Mouse (Mus musculus): ENCODE data around the gene Atp1a1.

Gene Atp1a1

DNA sequence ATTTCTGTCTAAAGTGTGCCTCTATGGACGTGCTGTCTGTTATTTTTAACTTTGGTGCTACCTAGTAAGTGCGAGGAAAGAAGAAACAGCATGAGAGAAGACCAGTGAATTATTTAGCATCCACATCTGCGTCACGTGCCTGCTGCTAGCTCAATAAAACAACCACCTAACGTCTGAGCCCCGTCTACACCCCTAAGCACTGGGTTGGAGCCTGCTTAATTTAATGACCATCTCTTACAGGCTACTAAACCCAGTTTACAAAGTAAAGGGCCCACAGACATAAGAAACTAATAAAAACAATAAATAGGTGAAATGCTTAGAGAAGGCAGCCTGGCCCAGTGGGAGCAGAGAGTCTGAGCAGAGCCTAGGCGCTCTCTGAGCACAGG lies 11.2 kb downstream of the Atp1a1 start:
- no peak for DNase-seq (ENCODE audit: low read depth, low spot score)

DNA sequence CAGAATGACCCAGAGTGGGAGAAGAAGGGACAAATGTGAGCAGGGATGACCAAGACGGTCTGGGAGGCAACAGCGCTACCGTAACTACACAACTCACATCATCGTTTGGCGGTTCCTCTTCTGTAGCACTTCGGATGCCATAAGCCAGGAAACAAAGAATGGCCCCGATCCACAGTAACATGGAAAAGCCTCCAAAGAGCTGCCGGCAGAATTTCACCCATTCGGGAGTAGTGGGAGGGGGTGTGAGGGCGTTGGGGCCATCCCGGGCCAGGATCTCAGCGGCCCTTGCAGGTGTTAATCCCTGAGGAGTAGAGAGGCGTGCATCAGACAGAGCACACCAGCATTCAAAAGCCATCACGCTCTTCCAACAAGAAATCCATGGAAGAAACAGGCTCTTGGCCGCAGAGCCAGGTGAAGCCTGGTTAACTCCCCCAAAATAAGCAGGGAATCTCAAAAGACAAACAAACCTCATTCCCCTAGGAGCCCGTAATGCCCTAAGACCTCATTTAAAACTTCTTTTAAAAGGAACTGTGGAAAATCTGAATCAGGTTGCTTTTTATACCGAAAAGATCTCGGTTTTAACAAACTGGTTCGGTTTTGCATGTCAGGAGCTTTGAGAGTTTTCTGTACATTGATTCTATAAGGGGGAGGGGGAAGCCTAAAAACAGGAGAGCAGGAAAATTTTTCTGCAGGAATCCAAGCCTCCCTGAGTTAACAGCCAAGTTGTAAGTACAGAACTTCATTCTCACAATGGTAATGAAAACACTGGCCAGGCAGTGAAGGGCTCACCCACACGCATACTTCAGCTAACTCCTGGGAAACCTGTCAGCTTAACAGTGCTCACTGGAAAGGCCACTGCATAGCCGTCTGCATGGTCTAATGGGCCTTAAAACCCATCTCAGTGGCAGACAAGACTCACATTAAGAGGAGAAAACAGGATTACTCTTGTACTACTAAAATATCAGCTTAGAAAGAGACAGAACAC lies 11.9 kb downstream of the Atp1a1 start:
- no peak for DNase-seq (ENCODE audit: low read depth, low spot score)

DNA sequence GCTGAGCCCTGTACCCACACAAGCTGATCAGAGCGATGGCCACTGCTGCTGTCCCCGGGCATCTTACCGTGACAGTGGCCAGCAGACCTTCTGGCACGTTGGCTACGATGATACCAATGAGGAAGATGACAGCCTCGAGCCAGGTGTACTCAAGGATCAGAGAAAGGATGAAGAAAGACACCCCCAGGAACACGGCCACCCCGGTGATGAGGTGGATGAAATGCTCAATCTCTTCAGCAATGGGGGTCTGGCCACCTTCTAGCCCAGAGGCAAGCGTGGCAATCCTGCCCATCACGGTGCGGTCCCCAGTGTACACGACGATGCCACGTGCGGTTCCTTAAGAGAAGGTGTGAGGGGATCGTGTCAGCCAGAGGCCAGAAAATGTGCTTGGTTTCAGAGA lies 14.1 kb downstream of the Atp1a1 start:
- DNase-seq (ENCODE audit: low read depth, low spot score): no peak

DNA sequence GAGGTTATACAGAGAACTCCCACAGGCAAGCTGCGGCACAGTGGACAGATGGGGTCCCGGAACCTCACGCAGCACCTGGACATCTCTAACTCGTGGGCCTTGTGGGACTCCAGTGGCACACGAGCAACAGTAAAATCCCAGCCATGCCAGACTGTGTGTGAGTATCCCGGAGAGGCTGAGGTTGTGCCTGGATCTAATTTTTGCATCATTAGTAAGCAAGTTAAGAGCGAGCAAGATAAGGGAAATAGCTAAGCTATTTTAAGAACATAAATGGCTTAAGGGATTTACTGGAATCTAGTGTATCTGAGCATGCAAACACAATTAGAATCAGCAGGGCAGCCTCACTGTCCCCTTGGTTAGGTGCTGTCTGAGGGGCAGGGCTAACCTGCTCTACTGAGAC lies 16.2 kb downstream of the Atp1a1 start:
- no peak for DNase-seq (ENCODE audit: low read depth, low spot score)

DNA sequence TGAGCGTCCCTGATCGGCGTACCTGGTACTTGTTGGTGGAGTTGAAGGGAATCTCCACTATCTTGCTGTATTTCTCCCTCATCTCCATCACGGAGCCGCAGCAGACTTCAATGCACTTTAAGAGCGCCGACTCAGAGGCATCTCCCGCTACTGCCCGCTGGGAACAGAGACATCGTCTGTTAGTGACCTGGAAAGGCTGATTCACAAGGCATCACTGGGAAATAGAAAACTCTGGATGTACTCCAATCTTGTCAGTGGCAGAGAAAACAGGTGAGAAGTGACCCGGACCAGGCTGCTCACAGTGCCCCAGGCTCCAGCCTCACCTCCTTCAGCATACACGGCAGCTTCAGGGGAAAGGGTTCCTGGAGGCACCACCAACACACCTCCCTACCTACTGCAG lies 17.7 kb downstream of the Atp1a1 start:
- no peak for DNase-seq (ENCODE audit: low read depth, low spot score)

DNA sequence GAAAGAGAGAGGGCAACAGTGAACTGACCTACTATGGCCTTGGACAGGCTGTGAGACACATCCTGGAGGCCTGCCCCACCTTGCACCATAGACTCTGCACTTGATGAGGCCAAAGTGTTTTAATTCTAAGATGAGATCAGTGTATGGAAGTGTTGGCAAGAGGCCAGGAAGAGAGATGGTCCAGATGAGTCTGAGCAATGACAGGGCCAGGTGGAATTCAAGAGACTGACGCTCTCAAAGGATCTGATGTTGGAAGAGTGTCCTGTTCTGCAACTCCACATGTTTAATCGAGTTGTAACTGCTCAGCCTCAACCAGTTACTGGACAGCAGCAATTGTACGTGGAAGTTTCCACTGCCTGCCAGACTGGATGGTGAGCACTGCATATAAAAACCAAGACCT lies 26.4 kb downstream of the Atp1a1 start:
- no peak for DNase-seq (ENCODE audit: low read depth, low spot score)

- DNase-seq (ENCODE audit: low read depth, low spot score): no peak
Measured at GRCm38 (mm10) chr3:101577361-101577760, 27.1 kb downstream of the Atp1a1 start.

DNA sequence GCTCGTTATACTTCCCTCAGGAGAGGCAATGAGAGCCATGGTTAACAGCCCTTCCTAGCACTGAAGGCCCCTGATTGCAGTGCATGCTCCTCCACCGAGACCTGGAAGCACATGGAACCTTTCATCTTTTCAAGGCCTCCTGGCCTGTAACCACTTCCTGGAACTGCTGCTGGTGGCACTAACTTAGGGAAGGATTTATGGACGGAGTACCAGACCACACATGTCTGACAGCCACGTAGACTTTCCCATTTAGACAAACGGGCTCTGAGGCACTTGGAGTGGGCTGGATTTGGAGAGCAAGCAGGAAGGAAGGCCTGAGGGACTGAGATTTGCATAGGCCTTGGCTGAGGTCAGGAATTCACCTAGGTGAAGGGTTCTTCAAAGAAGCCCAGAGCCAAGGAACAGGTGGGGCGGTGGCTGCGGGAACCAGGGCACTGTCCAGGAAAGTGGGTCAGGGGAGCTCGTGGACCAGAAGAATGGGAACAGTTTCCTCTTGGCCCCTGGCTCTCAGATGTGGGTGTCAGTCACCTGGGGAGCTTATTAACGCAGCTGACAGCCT lies 28.9 kb downstream of the Atp1a1 start:
- no peak for DNase-seq (ENCODE audit: low read depth, low spot score)

DNA sequence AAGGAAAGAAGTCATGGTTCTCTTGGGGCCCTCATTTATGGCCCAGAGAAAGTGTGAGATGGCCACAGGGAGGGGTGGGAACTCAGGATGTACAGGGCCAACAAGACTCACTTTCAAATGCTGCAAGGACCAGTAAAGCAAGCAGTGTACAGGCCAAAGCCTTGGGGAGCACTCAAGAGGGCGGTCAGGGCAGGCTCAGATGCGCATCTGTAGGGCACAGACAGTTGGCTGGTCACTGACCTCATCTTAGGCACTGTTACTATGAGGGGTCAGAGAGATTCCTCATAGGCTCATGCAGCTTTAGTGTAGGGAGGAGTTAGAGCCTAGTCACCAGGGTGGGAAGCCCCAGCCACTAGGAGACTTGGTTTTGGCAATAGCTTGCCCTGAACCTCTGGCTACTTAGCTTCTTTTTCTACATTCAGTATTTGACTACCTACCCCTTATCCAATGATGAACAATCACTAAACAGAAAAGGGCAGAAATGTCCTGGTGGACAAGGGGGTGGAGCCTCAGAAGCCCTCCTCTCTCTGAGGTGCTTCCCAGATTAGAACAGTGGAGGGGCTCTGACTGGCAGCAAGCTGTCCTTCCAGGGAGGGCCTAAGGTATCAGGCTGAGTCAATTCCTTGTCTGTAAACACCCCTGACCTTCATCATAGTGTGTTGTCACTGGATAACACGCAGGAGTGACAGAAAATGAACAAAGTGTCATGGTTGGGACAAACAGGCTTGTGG lies 29.9 kb downstream of the Atp1a1 start:
- DNase-seq (ENCODE audit: low read depth, low spot score): no peak

DNA sequence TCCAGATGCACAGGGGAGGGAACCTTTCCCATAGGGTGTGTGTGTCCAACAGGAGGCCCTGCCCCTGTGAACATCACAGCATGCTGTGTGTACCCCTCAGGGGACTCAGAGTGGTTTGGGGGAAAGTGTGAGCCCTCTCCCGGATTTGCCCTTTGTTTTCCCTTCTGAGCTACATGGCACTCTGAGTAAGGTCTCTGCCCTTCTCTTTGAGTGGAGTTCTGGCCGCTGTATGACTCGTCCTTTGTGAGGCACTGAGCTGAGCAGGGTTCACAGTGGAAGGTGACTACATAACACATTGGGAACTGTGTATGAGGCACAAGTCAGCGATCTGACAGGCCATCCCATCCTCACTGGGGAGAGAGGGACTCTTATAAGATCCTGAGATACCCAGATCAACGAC lies 31.5 kb downstream of the Atp1a1 start:
- DNase-seq (ENCODE audit: low read depth, low spot score): no peak

GRCm38 (mm10) chr3:101572174-101572626 lies 32.3 kb downstream of the Atp1a1 start:
- DNase-seq (ENCODE audit: low read depth, low spot score): no peak

GRCm38 (mm10) chr3:101571515-101572130 lies 32.9 kb downstream of the Atp1a1 start:
- DNase-seq (ENCODE audit: low read depth, low spot score): no peak

DNA sequence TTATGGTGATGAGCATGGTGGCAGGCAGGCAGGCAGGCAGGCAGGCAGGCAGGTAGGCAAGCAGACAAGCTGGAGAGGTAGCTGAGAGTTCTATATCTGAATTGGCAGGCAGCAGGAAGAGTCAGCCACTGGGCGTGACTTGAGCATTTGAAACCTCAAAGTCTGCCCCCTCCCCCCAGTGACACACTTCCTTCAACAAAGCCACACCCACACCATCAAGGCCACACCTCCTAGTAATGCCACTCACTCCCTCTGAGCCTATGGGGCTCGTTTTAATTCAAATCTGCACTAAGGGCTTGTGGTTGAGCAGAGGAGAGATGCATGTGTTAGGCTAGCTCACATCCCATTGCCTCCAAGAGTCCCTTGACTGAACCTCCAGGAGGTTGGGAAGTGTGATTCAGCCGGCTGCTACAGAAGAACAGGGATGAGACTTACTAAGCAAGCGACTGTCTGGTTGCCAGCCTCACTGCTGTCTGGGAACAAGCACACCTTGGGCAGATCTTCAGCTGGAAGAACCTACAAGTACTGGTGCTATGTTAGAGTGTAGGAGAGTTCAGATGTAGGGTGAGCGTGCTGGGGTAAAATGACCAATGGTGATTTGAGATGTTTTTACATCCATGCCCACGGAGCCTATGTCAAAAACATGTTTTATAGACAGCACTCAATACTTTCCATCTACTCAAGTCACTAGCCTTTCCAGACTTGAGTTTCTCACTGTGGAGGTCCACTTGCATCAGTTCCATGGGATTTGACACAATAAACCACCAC lies 33.6 kb downstream of the Atp1a1 start:
- DNase-seq (ENCODE audit: low read depth, low spot score): peak; percentile 100

GRCm38 (mm10) chr3:101570246-101570645 lies 34.2 kb downstream of the Atp1a1 start:
- DNase-seq (ENCODE audit: low read depth, low spot score): peak; percentile 98

GRCm38 (mm10) chr3:101568627-101569026 lies 35.9 kb downstream of the Atp1a1 start:
- DNase-seq (ENCODE audit: low read depth, low spot score): no peak

DNA sequence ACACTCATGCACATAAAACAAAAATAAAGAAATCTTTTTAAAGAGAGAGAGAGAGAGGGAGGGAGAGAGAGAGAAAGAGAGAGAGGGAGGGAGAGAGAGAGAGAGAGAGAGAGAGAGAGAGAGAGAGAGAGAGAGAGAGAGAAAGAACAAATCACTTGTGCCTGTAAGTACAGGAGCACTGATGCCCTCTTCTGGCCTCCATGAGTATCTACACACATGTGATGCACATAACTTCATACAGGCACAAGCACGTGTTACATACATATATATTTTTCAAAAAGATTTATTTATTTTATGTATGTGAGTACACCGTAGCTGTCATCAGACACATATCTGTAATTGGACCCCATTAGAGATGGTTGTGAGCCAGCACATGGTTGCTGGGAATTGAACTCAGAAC lies 40.5 kb downstream of the Atp1a1 start:
- DNase-seq (ENCODE audit: low read depth, low spot score): peak; percentile 57

DNA sequence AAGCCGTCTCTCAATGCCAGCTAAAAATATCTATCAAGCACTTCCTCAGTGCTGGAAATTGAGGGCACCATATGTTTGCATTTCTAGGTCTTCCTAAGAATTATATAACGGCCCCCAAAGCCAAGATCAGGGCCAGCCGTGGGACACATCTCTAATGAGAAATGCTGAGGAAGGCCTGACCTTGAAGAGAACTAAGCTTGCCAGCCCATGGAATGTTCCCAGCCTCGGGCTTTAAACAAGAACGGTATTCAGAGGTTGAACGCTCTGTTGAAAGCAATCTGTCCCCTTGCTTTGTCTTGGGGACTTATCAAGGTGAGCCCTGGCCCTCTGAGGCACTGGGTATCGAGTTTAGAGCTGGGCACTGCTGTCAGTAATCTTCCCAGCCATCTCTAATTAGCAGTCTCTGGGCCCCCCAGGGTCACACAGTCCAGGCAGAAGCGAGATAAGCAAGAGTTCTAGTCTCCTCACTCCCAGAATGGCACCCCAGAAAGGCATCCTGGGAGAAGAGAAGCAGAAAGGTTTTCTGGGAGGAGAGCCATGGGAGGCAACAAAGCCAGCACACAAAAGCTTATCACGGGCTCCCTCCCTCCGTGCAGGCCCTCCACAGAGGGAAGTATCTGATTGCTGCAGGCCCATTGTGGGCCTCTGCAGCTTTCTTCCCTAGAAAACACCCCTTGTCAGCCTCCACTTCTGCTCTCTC lies 41.8 kb downstream of the Atp1a1 start:
- no peak for DNase-seq (ENCODE audit: low read depth, low spot score)

DNA sequence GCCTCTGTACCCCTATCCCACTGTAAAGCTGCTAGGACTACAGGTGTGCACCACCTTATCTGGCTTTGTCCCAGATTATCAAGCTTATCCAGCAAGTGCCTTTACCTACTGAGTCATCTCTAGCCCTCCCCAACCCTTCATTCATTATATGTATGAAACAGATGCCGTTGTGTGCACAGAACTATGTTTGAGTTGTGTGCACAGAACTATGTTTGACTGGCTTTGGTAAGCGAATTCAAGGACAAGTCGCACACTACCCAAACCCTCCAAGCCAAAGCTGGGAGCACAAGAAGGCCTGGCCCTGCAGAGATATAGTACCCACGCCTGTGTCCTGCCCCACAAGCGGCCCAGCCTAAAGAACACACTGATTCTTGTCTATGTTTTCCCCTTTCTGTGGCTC lies 42.5 kb downstream of the Atp1a1 start:
- DNase-seq (ENCODE audit: low read depth, low spot score): no peak

- DNase-seq (ENCODE audit: low read depth, low spot score): no peak
Measured at GRCm38 (mm10) chr3:101560841-101561522, 43.5 kb downstream of the Atp1a1 start.

DNA sequence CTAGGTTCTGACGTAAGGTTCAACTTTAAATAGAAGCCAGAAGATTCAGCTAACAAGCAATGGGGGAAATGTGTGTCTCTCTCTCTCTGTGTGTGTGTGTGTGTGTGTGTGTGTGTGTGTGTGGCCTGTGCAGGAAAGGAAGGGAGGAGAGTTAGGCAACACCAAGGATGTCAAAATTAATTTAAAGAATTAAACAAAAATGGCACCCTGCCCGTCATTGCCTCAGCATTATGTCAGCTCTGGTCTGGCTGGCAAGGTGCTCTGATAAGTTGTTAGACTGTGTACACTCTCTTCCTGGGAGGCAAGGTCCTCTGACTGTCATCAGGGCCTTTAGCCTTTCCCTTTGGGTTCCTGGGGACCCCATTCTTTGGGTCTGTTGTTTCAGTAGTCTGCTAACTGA lies 47.8 kb downstream of the Atp1a1 start:
- DNase-seq (ENCODE audit: low read depth, low spot score): no peak
